Mouse (Mus musculus): ENCODE measurements around the gene Nosip.
"Not testable (repeated sequence)": the region's sequence is repeated elsewhere in the genome, so short reads cannot be mapped to it uniquely, and the experiment has no call there.

Gene Nosip

DNA sequence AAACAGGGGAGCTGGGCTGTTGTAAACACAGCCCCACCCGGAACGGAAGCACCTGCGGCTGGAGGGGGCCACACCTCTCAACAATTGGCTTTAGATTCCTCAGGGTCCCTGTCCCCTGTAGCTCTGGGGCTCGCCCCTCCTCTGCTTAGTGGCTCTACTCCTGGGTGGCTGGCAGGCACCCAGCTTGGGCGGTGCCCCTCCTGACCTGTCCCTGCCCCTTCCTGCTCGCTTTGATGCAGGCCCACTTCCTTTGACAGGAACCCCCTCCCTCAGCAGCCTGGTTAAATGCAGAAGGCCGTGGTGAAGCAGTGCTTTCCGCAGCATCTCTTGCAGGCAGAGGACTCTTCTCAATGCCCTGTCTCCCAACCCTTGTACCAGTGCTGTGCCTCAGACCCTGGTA lies 59.2 kb downstream of the Nosip start:
- DNase-seq, result peak; percentile 79

DNA sequence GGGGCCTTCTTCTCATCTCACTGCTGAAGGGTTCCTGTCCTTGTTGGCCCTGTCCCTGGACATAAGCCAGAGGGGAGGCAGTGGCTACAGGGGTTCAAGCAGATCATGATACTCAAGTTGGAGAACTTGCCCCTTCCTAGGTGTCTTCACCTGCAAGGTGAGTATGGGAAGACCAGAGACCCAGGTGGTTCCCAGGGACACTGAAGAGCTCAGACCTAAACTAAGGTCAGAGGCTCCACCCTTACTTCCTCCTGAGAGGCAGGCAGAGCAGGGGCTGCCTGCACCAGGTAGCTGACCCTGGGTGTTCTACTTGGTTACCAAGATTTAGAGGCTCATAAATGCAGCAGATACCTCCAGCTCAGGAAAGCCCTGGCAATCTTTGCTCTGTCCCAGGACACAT lies 59.7 kb downstream of the Nosip start:
- no peak for DNase-seq

DNA sequence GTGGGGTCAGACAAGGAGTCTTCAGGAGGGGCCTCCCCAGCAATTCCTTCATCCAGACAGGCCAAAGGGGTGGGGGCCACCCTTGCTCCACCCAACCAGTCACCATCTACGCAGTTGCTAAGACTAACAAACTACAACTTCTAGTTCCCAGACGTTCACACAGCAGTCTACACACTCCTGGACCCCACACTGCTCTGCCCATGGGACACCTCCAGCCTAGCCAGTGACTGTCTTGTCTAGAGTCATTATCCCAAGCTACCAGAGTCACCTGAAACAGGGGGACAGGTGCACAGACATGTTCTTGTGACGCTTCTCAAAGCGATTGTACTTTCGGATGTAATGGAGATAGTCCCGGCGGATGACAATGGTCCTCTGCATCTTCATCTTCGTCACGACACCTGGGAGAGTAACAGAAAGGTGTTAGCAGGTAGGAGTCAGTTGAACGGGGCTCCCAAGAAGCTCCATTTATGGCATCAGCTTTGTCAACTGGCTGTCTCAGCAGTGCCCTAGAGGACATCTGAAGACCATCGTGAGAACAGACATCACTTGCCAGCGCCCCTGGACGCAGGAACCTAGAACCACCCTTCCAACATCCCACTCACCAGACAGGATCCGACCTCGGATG lies 60.4 kb downstream of the Nosip start:
- no peak for DNase-seq

DNA sequence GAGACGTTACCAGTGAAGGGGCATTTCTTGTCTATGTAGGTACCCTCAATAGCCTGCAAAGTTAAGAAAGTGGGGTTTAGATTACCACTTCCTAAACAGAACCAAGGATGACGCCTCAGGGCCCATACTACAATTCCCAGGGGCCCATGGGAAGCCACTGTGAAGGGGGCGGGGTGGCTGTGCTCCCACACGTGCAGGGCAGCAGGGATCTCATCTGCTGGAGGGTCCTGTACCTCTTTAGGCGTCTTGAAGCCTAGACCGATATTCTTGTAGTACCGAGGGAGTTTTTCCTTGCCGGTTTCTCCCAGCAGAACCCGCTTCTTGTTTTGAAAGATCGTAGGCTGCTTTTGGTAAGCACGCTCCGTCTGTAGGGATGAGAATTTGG lies 60.9 kb downstream of the Nosip start:
- peak; percentile 67 for DNase-seq

DNA sequence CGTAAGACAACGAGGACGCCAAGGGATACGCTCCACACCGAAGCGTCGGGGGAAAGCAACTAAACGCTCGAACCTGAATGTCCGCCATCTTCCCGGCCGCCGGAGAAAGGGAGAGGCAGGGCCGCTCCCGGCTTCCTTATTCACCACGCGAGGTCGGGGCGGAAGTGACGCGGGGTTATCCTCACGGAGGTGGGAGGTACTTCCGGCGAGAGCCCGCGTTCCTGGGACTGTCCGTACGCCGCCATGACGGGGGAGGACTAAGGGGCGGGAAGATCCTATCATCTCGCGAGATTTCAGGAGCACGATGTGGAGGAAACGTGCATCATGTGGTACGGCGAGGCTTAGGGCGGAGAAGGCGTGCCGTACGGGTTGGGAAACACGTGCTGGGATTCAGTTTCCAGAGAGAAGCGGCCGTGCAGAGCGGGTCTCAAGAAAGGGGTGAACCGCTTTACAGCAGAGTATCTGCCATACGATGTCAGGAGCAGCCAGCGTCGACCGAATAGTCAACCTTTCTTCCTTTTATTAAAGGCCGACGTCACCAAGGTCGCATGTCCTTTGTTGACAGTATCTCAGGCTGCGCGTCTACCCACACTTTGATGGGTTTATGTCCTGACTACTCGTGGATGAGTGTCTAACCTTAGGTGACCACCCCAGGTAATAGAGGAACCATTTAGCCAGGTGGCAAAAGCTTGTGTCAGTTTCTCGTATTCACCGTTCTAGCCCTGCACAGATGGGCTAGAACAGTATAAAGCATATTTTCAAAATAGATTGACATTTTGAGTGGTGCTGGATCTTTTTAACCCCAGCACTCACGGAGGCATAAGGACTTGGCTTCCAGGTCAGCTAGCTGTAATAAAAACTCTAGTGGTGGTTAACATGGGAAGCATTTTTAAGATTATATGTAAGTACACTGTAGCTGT lies 62.3 kb downstream of the Nosip start, which contains the start of gene Rps11:
Rps11 (minus strand) TSS at position 216 of the 920 bp plus-strand sequence.
- DNase-seq, result peak; percentile 99

DNA sequence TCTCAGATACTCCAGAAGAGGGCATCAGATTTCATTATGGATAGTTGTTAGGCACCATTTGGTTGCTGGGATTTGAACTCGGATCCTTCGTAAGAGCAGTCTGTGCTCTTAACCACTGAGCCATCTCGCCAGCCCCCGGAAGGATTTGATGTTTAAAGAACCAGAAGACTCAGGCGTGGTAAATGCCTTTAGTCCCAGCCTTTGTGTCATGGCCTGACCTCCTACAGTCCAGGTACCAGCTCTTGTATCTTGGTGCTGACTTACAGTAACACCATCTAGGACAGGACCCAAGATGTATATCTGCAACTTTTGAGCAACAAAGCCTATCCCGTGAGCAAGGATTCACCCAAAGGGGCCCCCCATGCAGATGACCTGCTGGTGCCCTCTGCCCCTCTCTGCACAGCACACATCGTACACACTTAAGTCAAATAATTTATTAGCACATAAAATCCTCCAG lies 62.9 kb downstream of the Nosip start:
- DNase-seq, result no peak

DNA sequence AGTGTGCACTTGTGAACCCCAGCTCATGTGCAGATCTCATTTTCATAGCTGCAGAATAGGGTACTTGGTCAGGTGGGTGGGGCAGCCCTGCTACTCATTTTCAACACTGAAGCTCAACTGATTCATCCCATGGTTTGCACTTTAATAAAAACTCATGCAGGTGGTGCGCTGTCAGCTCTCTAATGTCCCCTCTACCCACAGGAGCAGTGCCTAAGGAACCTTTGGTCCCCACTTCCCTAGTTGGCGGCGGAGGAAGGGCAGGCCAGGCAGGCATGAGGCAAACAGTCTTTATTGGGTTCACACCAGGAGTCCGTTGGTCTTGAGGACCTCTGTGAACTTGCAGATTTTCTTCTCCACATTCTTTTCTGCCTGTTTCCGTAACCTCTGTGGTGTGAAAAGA lies 63.4 kb downstream of the Nosip start:
- DNase-seq, result not testable (repeated sequence)

DNA sequence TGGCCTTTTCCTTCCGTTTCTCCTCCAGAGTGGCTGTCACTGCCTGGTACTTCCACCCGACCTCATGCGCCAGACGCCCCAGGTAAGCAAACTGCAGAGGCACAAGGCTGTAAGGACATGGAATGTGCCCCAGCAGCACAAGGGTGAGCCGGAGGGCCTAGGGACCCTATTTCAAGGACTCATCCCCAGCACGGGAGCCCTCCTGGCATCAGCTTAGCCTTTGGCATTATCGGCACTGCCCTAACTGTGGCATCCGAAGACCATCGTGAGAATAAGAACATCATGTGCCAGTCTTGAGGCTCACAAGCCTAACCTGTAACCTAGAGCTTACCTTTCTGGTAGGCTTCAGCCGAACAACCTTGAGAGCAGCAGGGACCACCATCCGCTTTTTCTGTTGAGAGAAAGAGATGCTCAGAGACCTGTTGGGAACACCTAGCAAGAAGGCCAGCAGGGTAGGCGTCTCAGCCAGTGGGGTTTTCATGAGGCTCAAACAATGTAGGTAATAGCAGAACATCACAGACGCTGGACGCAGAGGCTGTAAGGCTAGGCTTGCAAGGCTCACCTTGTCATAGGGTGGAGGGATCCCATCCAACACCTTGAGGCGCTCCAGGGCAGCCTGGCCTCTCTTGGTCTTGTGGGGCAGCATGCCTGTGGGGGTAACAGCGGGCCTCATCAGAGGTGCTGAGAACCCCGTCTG lies 64.1 kb downstream of the Nosip start:
- no peak for DNase-seq

DNA sequence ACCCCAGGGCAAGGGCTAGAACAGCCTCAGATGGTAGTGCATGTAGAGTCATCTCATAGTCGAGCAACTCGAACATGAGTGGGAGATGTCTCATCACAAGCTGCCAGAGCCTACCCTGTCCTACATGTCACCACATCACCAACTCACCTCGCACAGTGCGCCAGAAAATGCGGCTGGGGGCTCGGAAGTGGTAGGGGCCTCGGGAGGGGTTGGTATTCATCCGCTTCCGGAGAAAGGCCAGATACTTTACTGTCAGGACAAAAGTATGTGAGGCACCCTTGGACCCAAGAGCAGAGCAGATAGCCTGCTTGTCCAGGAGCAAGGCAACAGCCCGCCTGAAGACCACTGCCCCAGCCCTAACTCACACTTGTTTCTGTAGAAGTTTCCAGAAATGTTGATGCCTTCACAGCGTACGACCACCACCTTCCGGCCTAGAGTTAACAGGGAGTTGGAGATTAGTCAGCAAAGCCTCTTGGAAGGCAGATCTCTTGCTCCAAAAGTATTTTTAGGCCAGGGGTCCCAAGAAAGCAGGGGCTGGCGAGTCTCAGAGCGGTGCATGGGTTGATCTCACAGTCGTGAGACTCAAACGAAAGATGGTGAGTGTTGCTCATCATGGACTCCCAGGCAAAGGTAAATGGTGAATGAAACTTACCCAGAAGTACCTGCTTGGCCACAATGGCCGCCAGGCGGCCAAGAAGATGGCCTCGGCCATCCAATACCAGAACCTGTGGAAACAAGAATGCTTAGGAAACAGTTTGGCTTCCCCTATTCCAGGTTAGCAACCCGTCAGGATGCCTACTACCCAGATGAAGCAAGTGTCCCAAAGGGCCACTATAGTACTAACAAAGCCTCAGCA lies 64.8 kb downstream of the Nosip start:
- no peak for DNase-seq
